Mouse (Mus musculus) hindbrain, embryonic 11.5 days (tissue): Measurements from ENCODE around the gene Gm44805. TPM values are rescaled to one million over a fixed set of nuclear protein-coding genes. Genes with fewer than 3 reads are reported as not detected.
A peak's percentile ranks its signal among the peaks of the same experiment; 100 is the strongest.

Experiments
- ATAC-seq: fragments of 200-750 bp; cut with Nextera tagmentation; 2 replicates; pipeline ENCODE4 v1.8.0; 2017; ENCODE audit warnings: mild to moderate bottlenecking, moderate TSS enrichment, moderate library complexity; ENCODE audit not compliant: low FRiP score
- DNase-seq: peaks from one replicate; pipeline ENCODE4 v3.0.0-alpha.2; 2015; ENCODE audit warnings: low spot score
- H3K27ac ChIP-seq: fragments of 300-500 bp; sonication (generic); 2 replicates; pipeline ENCODE4 v1.5.1; 2014; ENCODE audit warnings: mild to moderate bottlenecking, low read depth, low read length
- H3K27me3 ChIP-seq: fragments of 300-500 bp; sonication (generic); 2 replicates; pipeline ENCODE4 v1.6.1; 2014; ENCODE audit warnings: mild to moderate bottlenecking, low read length, moderate library complexity, mixed read lengths; ENCODE audit not compliant: control insufficient read depth, insufficient read depth
- H3K36me3 ChIP-seq: fragments of 300-500 bp; sonication (generic); 2 replicates; pipeline ENCODE4 v1.6.1; 2014; ENCODE audit warnings: mild to moderate bottlenecking, low read length, moderate library complexity, mixed read lengths; ENCODE audit not compliant: control insufficient read depth, insufficient read depth
- H3K4me1 ChIP-seq: fragments of 300-500 bp; sonication (generic); replicated peaks from 2 replicates; pipeline ENCODE4 v1.6.1; 2014; ENCODE audit warnings: low read length, mixed read lengths; ENCODE audit not compliant: control insufficient read depth, insufficient read depth
- H3K4me2 ChIP-seq: fragments of 300-500 bp; sonication (generic); replicated peaks from 2 replicates; pipeline ENCODE4 v1.6.1; 2014; ENCODE audit warnings: mild to moderate bottlenecking, low read depth, low read length
- H3K4me3 ChIP-seq: fragments of 300-500 bp; sonication (generic); 2 replicates; pipeline ENCODE4 v1.5.1; 2014; ENCODE audit warnings: low read depth, low read length
- H3K9ac ChIP-seq: fragments of 300-500 bp; sonication (generic); 2 replicates; pipeline ENCODE4 v1.6.1; 2014; ENCODE audit warnings: low read depth, low read length
- H3K9me3 ChIP-seq: fragments of 300-500 bp; sonication (generic); 2 replicates; pipeline ENCODE4 v1.6.1; 2016; ENCODE audit warnings: low read length; ENCODE audit not compliant: control insufficient read depth
- WGBS: fragments of 180-500 bp; shearing (Covaris S2); extraction: QIAGEN DNeasy Blood & Tissue Kit; methylation state at CpG from one replicate; pipeline ENCODE4 v1.1.7; 2014; 5-methylcytosine and 5-hydroxymethylcytosine counted together
- polyA plus RNA-seq: library from polyadenylated mRNA; unstranded; fragments of >200 nt; fragmentation: Nextera tagmentation; extraction: Ambion mirVana; gene quantifications from 2 replicates; pipeline ENCODE4 v1.2.1, GENCODE M21; 2014

The Gm44805 gene
- polyA plus RNA-seq, 1 experiment from 2014 or later = not detected

DNA sequence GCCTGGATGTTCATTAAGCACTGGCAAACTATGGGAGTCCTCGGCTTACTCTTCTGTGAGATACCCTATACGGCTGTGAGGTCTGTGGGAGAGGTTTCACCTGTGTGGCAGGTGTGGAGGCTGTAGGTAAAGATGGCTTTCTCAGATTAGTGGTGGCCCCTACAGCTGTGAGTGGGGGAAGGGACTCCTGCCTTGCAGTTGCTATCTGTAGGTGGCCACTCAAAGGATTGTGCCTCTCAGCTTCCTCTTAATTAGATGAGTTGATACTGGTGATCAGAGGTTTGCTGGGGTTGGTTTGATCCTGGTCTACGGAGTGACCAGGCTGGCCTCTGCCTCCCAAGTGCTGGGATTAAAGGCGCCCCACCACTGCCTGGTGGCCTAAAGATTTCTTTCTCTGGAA lies 23.3 kb upstream of the Gm44805 start:
- Histone ChIP-seq H3K9me3 (no peaks in the 10 kb centered on the region), H3K4me3 (no peak overlapping the region), H3K27me3 (no peaks in the 10 kb centered on the region), H3K9ac (no peak overlapping the region), H3K4me1 (no peaks in the 10 kb centered on the region), H3K4me2 (no peak overlapping the region), H3K27ac (no peak overlapping the region), H3K36me3 (0 out of 2 replicates have a peak, but pooled peaks cover 5% of the 10 kb centered on the region)
- ATAC-seq = no peak
- WGBS = 90% methylated on average over 4 of the region's 4 CpGs
- no peak for DNase-seq

DNA sequence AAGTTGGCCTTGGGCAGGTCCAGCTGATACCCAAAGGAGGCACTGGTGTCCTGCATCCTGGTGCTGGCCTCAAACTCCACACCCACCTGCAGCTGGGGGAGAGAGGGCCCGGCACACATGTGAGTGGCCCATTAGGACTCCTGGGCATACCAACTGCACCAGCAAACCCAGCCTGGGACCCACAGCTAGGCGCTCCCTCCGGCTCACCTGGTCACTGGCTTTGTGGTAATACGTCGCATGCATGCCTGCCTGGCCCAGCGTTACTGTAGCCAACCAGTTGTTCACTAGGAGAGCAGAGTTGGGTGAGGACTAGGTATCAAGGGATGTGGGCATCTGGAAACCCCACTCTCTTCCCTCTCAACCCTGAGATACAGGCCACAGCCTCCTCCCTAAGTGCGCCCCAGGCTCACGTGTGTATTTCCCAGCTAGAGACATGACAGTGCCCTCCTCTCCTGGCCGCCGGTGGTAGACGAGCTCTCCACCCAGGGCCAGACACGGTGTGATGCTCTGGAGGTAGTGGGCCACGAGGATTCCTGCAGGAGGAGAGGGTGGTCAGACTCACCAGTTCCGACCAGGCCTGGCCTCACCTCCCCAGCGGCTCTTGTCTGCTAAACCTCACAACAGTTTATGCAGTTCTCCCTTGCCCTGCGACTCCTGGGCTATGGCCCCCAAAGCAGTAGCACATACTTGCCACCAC lies 21.8 kb upstream of the Gm44805 start:
- H3K4me2 ChIP-seq = no peak overlapping the region
- no peak overlapping the region for H3K4me3 ChIP-seq
- no peaks in the 10 kb centered on the region for H3K27me3 ChIP-seq
- H3K4me1 ChIP-seq = peaks cover 3% of the 10 kb centered on the region; the same call in 1 of the 2 replicates
- H3K9me3 ChIP-seq = no peaks in the 10 kb centered on the region
- H3K27ac ChIP-seq = no peak overlapping the region
- H3K36me3 ChIP-seq = 0 out of 2 replicates have a peak, but pooled peaks cover 5% of the 10 kb centered on the region
- no peak overlapping the region for H3K9ac ChIP-seq
- DNase-seq (no peak), ATAC-seq (no peak)
- WGBS = 93% methylated on average over 16 of the region's 16 CpGs

DNA sequence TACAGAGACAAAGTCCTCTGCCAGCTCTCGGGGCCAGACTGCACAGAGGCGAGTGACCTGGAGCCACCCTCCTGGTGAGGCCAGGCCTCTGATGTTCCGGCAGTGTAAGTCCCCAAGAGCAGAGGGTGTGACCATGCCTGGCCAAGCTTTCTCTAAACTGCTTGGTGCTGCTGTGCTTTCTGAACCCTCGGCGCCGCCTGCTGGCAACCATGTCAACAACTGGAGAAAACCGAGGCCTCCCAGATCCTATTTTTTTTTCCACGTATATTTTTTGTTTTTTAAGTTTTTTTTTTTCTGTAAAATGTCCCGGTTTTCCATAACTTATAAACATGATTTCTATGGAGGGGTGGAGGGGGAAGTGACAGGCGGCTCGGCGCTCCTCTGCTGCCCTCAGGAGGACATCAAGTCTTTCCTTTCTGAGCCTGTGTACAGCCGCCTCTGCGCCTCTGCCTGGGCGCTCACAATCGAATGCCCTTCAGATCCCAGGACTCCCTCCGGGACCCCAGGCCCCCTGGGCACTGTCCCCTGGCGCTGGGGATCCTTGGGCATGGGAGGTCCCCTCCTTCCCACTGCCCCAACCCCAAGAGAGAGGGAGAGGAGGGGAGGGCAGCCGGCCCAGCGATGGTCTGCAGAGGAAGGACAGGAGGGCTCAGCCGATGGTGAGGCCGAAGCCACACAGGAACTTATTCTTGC lies 20.0 kb upstream of the Gm44805 start:
- Histone ChIP-seq H3K4me3 (no peak overlapping the region), H3K9ac (no peak overlapping the region), H3K27me3 (no peaks in the 10 kb centered on the region), H3K36me3 (peaks cover 7% of the 10 kb centered on the region; the same call in 1 of the 2 replicates), H3K9me3 (no peaks in the 10 kb centered on the region), H3K4me1 (peaks cover 3% of the 10 kb centered on the region; the same call in 1 of the 2 replicates), H3K4me2 (no peak overlapping the region), H3K27ac (no peak overlapping the region)
- ATAC-seq (peak; percentile 64), DNase-seq (peak; percentile 72)
- 25% methylated on average over 20 of the region's 22 CpGs for WGBS

DNA sequence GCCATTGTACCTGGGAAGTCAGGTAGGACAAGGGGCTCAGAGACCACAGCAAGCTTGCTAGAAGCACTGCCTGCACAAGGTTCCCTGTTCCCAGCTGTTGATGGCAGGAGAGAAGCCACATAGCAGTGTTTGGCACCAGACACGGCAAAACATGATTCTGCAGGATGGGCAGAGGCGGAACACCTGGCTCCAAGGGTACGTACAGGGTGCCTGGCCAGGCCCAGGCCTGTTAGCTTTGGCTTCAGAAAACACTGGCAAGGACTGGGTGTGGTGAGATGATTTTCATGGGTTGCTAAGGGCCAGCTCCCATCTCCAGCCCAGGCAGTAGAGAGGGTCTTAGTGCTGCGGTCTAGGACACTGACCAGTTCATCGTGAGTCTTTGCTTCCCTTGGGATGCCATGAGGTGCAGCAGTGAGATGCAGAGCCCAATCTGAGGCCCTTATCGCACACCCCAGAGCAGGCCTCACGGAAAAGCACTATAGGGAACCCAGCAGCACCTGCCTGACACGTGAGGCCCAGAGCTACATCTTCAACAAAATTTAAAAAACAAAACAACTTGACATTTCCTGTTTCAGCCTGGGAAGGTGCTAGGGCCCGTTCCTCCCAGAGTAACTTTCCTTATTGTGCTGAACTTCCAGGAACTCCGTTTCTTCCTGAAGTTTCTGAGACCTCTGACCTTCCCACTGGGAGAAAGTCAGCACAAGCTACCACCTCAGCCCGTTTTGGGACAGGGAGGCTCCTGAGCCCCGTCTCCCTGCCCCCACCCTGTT lies 19.3 kb upstream of the Gm44805 start:
- no peak for DNase-seq
- peaks cover 3% of the 10 kb centered on the region; the same call in 1 of the 2 replicates for H3K4me1 ChIP-seq
- peaks cover 8% of the 10 kb centered on the region; the same call in 1 of the 2 replicates for H3K36me3 ChIP-seq
- no peaks in the 10 kb centered on the region for H3K27me3 ChIP-seq
- H3K4me3 ChIP-seq = no peak overlapping the region
- H3K4me2 ChIP-seq = no peak overlapping the region
- H3K9ac ChIP-seq = no peak overlapping the region
- H3K27ac ChIP-seq = no peak overlapping the region
- H3K9me3 ChIP-seq = no peaks in the 10 kb centered on the region
- WGBS = 55% methylated on average over 12 of the region's 12 CpGs
- ATAC-seq = no peak

DNA sequence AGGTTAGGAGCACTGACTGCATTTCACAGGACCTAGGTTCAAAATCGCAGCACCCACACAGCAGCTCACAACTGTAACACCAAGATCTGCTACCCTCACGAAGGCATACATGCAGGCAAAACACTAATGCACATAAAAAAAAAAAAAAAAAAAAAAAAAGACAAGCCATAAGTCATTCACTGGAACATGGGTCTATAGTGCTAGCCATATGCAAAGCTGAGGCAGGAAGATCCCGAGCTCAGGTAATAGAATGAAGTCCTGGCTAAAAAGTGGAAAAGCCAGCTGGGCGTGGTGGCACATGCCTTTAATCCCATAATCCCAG lies 18.6 kb upstream of the Gm44805 start:
- no peak overlapping the region for H3K27ac ChIP-seq
- H3K9ac ChIP-seq = no peak overlapping the region
- H3K4me3 ChIP-seq = no peak overlapping the region
- DNase-seq (no peak), ATAC-seq (no peak)
- peaks cover 3% of the 10 kb centered on the region; the same call in 1 of the 2 replicates for H3K4me1 ChIP-seq
- no peaks in the 10 kb centered on the region for H3K9me3 ChIP-seq
- H3K4me2 ChIP-seq = peak overlapping the region; percentile 43; the same call in 1 of the 2 replicates
- peaks cover 8% of the 10 kb centered on the region; the same call in 1 of the 2 replicates for H3K36me3 ChIP-seq
- no peaks in the 10 kb centered on the region for H3K27me3 ChIP-seq
- WGBS = 76% methylated on average over 4 of the region's 4 CpGs

DNA sequence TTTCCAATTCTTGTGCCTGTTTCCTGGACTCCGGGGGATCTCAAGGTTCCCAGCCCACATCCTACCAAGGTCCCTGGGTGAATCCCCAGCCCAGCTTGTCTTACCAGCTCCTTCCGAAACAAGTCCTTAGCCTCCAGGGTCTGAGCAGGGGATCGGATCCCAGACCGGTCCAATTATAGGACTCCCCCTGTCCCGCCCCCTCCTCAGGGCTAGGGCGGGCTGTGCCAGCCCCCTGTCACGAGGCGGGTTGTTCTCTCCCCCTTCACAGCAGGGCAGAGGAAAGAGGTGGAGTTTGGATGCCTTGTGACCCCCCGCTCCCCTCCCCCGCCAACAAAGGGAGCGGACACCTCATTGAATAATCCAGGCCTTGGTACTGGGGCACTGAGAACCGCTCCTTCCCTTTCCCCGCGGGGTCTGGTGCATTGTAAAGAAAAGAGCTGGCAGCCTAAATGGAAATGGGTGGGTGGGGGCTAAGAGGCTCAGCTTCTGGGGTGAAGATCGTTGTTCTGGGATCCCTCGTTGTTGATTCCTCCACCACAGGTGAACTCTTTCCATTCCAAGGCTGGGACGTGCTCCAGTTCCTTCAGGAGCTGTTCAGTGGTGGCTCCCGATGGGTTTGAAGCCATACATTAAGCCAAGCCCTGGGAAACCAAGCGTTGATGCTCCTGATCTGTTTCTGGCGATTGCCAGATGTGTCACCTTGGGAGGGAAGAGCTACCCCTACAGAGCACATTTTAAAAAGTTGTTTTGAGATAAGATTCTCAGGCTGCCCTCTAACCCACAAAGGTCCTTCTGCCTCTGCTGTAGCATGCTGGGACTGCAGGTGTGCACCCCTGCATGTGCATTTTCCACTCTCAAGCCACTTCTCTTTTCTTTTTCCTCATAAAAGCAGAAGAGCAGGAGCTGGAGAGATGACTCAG lies 17.9 kb upstream of the Gm44805 start, which contains the start of gene Apoe:
TSS of gene Apoe (minus strand) at position 282 of the 920 bp plus-strand sequence.
- WGBS = 2% methylated on average over 18 of the region's 20 CpGs
- Histone ChIP-seq H3K27ac (no peak within 1 kb of the TSS), H3K4me2 (peak within 1 kb of the TSS; percentile 43), H3K4me3 (peak within 1 kb of the TSS; percentile 29), H3K9me3 (no peaks in the 10 kb centered on the region), H3K9ac (peak within 1 kb of the TSS; percentile 59), H3K27me3 (no peaks in the 10 kb centered on the region), H3K36me3 (peaks cover 8% of the 10 kb centered on the region; the same call in 1 of the 2 replicates), H3K4me1 (peaks cover 3% of the 10 kb centered on the region; the same call in 1 of the 2 replicates)
- DNase-seq (peak; percentile 55), ATAC-seq (peak; percentile 66)

DNA sequence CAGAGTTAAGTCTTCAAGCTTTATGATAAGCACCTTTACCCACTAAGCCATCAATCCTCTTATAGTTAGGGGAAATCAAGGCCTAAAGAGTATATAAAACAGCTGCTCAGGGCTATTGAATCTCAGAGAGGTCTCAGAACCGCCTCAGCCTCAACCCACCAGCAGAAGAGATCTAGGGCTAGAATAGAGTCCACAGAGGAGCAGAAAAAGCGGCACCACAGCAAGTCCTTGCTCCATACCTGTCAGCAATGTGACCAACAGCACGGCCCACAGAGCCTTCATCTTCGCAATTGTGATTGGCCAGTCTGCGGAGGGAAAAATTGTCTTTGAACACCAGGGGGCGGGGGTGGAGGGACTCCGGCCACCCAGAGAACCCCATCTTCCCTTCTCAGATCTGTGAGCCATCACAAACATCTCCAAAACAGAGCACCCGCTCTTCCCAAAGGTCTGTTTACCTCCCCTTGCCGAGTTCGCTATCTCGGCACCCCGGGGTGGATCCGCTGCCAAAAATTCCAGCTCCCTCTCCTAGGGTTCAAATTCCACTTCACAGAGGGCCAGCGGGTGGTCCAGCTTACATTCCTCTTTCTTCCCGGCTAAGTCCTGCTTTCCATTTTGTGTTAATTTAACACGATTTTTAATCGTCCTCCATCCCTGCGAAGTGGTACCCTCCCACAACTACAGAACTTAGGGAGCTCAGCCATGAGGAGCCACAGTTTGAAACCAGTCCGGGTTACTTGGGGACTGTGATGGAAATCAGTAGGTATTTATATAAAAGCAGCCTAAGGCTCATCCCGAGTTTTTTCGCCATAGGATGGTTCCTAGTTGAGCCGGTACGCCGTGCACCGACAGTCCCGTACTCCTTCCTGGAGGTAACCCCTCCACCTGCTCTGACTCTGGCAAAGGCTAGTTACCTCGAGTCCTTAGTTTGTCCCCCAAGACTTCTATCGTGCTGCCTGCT lies 17.0 kb upstream of the Gm44805 start:
- Histone ChIP-seq H3K4me3 (peak overlapping the region; percentile 29), H3K27ac (no peak overlapping the region), H3K9me3 (no peaks in the 10 kb centered on the region), H3K4me1 (peaks cover 3% of the 10 kb centered on the region; the same call in 1 of the 2 replicates), H3K27me3 (no peaks in the 10 kb centered on the region), H3K4me2 (peak overlapping the region; percentile 43), H3K9ac (peak overlapping the region; percentile 59), H3K36me3 (peaks cover 8% of the 10 kb centered on the region; the same call in 1 of the 2 replicates)
- DNase-seq (peak; percentile 65), ATAC-seq (no peak)
- 3% methylated on average over 28 of the region's 28 CpGs for WGBS
